Mouse (Mus musculus): ENCODE data around the gene Imp4. TPM values are rescaled to one million over a fixed set of nuclear protein-coding genes. Genes with fewer than 3 reads are reported as not detected.

Imp4 gene
- polyA plus RNA-seq, 1 experiment from 2014 or later: 48.6 TPM

GRCm38 (mm10) chr1:34464310-34464817 lies 24.7 kb downstream of the Imp4 start:
- Histone ChIP-seq H3K27ac (replicated peaks) (no peak overlapping the region), H3K4me2 (no peak overlapping the region), H3K9ac (replicated peaks) (no peak overlapping the region), H3K36me3 (no peaks in the 10 kb centered on the region), H3K4me1 (peaks cover 7% of the 10 kb centered on the region), H3K27me3 (replicated peaks) (peaks cover 25% of the 10 kb centered on the region), H3K4me3 (replicated peaks) (no peak overlapping the region), H3K9me3 (replicated peaks) (no peaks in the 10 kb centered on the region)
- 89% methylated on average over 8 of the region's 8 CpGs for WGBS
- ATAC-seq (ENCODE audit: low FRiP score): no peak

- Histone ChIP-seq H3K9me3 (replicated peaks) (no peaks in the 10 kb centered on the region), H3K36me3 (no peaks in the 10 kb centered on the region), H3K27me3 (replicated peaks) (peaks cover 19% of the 10 kb centered on the region), H3K27ac (replicated peaks) (no peak overlapping the region), H3K4me1 (no peaks in the 10 kb centered on the region), H3K9ac (replicated peaks) (no peak overlapping the region), H3K4me3 (replicated peaks) (no peak overlapping the region), H3K4me2 (no peak overlapping the region)
- ATAC-seq (ENCODE audit: low FRiP score): no peak
- 85% methylated on average over 6 of the region's 6 CpGs for WGBS
These were observed 25.8 kb downstream of the Imp4 start for GRCm38 (mm10) chr1:34465445-34465844.

GRCm38 (mm10) chr1:34468051-34468450 lies 28.4 kb downstream of the Imp4 start:
- no peak overlapping the region for H3K27ac ChIP-seq (replicated peaks)
- 60% methylated on average over 3 of the region's 3 CpGs for WGBS
- peaks cover 15% of the 10 kb centered on the region for H3K27me3 ChIP-seq (replicated peaks)
- no peak overlapping the region for H3K9ac ChIP-seq (replicated peaks)
- no peaks in the 10 kb centered on the region for H3K36me3 ChIP-seq
- H3K9me3 ChIP-seq (replicated peaks): no peaks in the 10 kb centered on the region
- H3K4me3 ChIP-seq (replicated peaks): no peak overlapping the region
- H3K4me1 ChIP-seq: peaks cover 8% of the 10 kb centered on the region
- no peak overlapping the region for H3K4me2 ChIP-seq
- ATAC-seq (ENCODE audit: low FRiP score): no peak

GRCm38 (mm10) chr1:34468500-34468899 lies 28.8 kb downstream of the Imp4 start:
- no peaks in the 10 kb centered on the region for H3K36me3 ChIP-seq
- H3K27ac ChIP-seq (replicated peaks): no peak overlapping the region
- peaks cover 11% of the 10 kb centered on the region for H3K4me1 ChIP-seq
- no peak for ATAC-seq (ENCODE audit: low FRiP score)
- no peak overlapping the region for H3K9ac ChIP-seq (replicated peaks)
- H3K27me3 ChIP-seq (replicated peaks): peaks cover 19% of the 10 kb centered on the region
- 76% methylated on average over 4 of the region's 4 CpGs for WGBS
- H3K4me3 ChIP-seq (replicated peaks): no peak overlapping the region
- H3K4me2 ChIP-seq: no peak overlapping the region
- no peaks in the 10 kb centered on the region for H3K9me3 ChIP-seq (replicated peaks)

- H3K4me1 ChIP-seq: peaks cover 11% of the 10 kb centered on the region
- H3K9ac ChIP-seq (replicated peaks): no peak overlapping the region
- no peak overlapping the region for H3K27ac ChIP-seq (replicated peaks)
- 72% methylated on average over 5 of the region's 5 CpGs for WGBS
- H3K4me3 ChIP-seq (replicated peaks): no peak overlapping the region
- no peak overlapping the region for H3K4me2 ChIP-seq
- peaks cover 24% of the 10 kb centered on the region for H3K27me3 ChIP-seq (replicated peaks)
- no peak for ATAC-seq (ENCODE audit: low FRiP score)
- no peaks in the 10 kb centered on the region for H3K9me3 ChIP-seq (replicated peaks)
- H3K36me3 ChIP-seq: no peaks in the 10 kb centered on the region
These were observed 30.1 kb downstream of the Imp4 start for GRCm38 (mm10) chr1:34469801-34470200.

GRCm38 (mm10) chr1:34472427-34473300 lies 33.0 kb downstream of the Imp4 start:
- peak; percentile 55 for ATAC-seq (ENCODE audit: low FRiP score)
- peak overlapping the region; percentile 98 for H3K4me2 ChIP-seq
- H3K4me1 ChIP-seq: peaks cover 11% of the 10 kb centered on the region
- WGBS: under 1% methylated on average over 37 of the region's 43 CpGs
- no peaks in the 10 kb centered on the region for H3K9me3 ChIP-seq (replicated peaks)
- peak overlapping the region; percentile 49 for H3K4me3 ChIP-seq (replicated peaks)
- peaks cover 24% of the 10 kb centered on the region for H3K27me3 ChIP-seq (replicated peaks)
- no peak overlapping the region for H3K27ac ChIP-seq (replicated peaks)
- H3K36me3 ChIP-seq: no peaks in the 10 kb centered on the region
- peak overlapping the region; percentile 44 for H3K9ac ChIP-seq (replicated peaks)

GRCm38 (mm10) chr1:34478891-34479655 lies 39.4 kb downstream of the Imp4 start:
- 68% methylated on average over 11 of the region's 11 CpGs for WGBS
- Histone ChIP-seq H3K4me1 (no peaks in the 10 kb centered on the region), H3K27ac (replicated peaks) (no peak overlapping the region), H3K36me3 (no peaks in the 10 kb centered on the region), H3K27me3 (replicated peaks) (no peaks in the 10 kb centered on the region), H3K4me2 (no peak overlapping the region), H3K9me3 (replicated peaks) (no peaks in the 10 kb centered on the region), H3K9ac (replicated peaks) (no peak overlapping the region), H3K4me3 (replicated peaks) (no peak overlapping the region)
- ATAC-seq (ENCODE audit: low FRiP score): no peak

GRCm38 (mm10) chr1:34480801-34481200 lies 41.1 kb downstream of the Imp4 start:
- Histone ChIP-seq H3K4me1 (peaks cover 5% of the 10 kb centered on the region), H3K36me3 (no peaks in the 10 kb centered on the region), H3K4me2 (no peak overlapping the region), H3K9me3 (replicated peaks) (no peaks in the 10 kb centered on the region), H3K27me3 (replicated peaks) (no peaks in the 10 kb centered on the region), H3K27ac (replicated peaks) (no peak overlapping the region), H3K4me3 (replicated peaks) (no peak overlapping the region), H3K9ac (replicated peaks) (no peak overlapping the region)
- ATAC-seq (ENCODE audit: low FRiP score): no peak
- 79% methylated on average over 5 of the region's 5 CpGs for WGBS

GRCm38 (mm10) chr1:34481920-34482669 lies 42.4 kb downstream of the Imp4 start:
- WGBS: 81% methylated on average over 5 of the region's 5 CpGs
- H3K27me3 ChIP-seq (replicated peaks): no peaks in the 10 kb centered on the region
- H3K4me1 ChIP-seq: peaks cover 8% of the 10 kb centered on the region
- ATAC-seq (ENCODE audit: low FRiP score): no peak
- H3K9me3 ChIP-seq (replicated peaks): no peaks in the 10 kb centered on the region
- H3K9ac ChIP-seq (replicated peaks): no peak overlapping the region
- no peak overlapping the region for H3K4me2 ChIP-seq
- no peak overlapping the region for H3K27ac ChIP-seq (replicated peaks)
- H3K4me3 ChIP-seq (replicated peaks): no peak overlapping the region
- no peaks in the 10 kb centered on the region for H3K36me3 ChIP-seq

GRCm38 (mm10) chr1:34484470-34484869 lies 44.8 kb downstream of the Imp4 start:
- H3K4me3 ChIP-seq (replicated peaks): no peak overlapping the region
- H3K27ac ChIP-seq (replicated peaks): no peak overlapping the region
- no peak overlapping the region for H3K4me2 ChIP-seq
- no peak overlapping the region for H3K9ac ChIP-seq (replicated peaks)
- no peak for ATAC-seq (ENCODE audit: low FRiP score)
- no peaks in the 10 kb centered on the region for H3K9me3 ChIP-seq (replicated peaks)
- 79% methylated on average over 10 of the region's 10 CpGs for WGBS
- H3K4me1 ChIP-seq: peaks cover 8% of the 10 kb centered on the region
- no peaks in the 10 kb centered on the region for H3K36me3 ChIP-seq
- no peaks in the 10 kb centered on the region for H3K27me3 ChIP-seq (replicated peaks)

- Histone ChIP-seq H3K9ac (replicated peaks) (peak overlapping the region; percentile 40; the same call in 1 of the 2 replicates), H3K27ac (replicated peaks) (no peak overlapping the region), H3K4me2 (peak overlapping the region; percentile 67), H3K27me3 (replicated peaks) (no peaks in the 10 kb centered on the region), H3K9me3 (replicated peaks) (no peaks in the 10 kb centered on the region), H3K4me3 (replicated peaks) (peak overlapping the region; percentile 34), H3K36me3 (no peaks in the 10 kb centered on the region), H3K4me1 (peaks cover 8% of the 10 kb centered on the region)
- WGBS: 10% methylated on average over 25 of the region's 25 CpGs
- peak; percentile 88 for ATAC-seq (ENCODE audit: low FRiP score)
These were observed 46.0 kb downstream of the Imp4 start for GRCm38 (mm10) chr1:34485461-34486188.
